Mouse (Mus musculus) forebrain, embryonic 12.5 days (tissue): ENCODE data around the gene Mcpt4. TPM values are rescaled to one million over a fixed set of nuclear protein-coding genes. Genes with fewer than 3 reads are reported as not detected.
"Not testable (repeated sequence)": the region's sequence is repeated elsewhere in the genome, so short reads cannot be mapped to it uniquely, and the experiment has no call there.

Source experiments
- ATAC-seq: fragments of 200-750 bp; cut with Nextera tagmentation; 2 replicates; pipeline ENCODE4 v1.8.0; 2017; ENCODE audit warnings: moderate TSS enrichment; ENCODE audit not compliant: low FRiP score
- H3K27ac ChIP-seq: fragments of 300-500 bp; sonication (generic); 2 replicates; pipeline ENCODE4 v1.5.1; 2016; ENCODE audit warnings: mild to moderate bottlenecking
- H3K27me3 ChIP-seq: fragments of 300-500 bp; sonication (generic); 2 replicates; pipeline ENCODE4 v1.6.1; 2016; ENCODE audit warnings: mild to moderate bottlenecking
- H3K36me3 ChIP-seq: fragments of 300-500 bp; sonication (generic); replicated peaks from 2 replicates; pipeline ENCODE4 v1.6.1; 2016; ENCODE audit warnings: mild to moderate bottlenecking
- H3K4me1 ChIP-seq: fragments of 300-500 bp; sonication (generic); 2 replicates; pipeline ENCODE4 v1.6.1; 2016
- H3K4me2 ChIP-seq: fragments of 300-500 bp; sonication (generic); 2 replicates; pipeline ENCODE4 v1.6.1; 2016; ENCODE audit warnings: mild to moderate bottlenecking, moderate library complexity
- H3K4me3 ChIP-seq: fragments of 300-500 bp; sonication (generic); replicated peaks from 2 replicates; pipeline ENCODE4 v1.5.1; 2016; ENCODE audit warnings: mild to moderate bottlenecking
- H3K9ac ChIP-seq: fragments of 300-500 bp; sonication (generic); 2 replicates; pipeline ENCODE4 v1.6.1; 2016; ENCODE audit warnings: mild to moderate bottlenecking
- H3K9me3 ChIP-seq: fragments of 300-500 bp; sonication (generic); 2 replicates; pipeline ENCODE4 v1.6.1; 2016
- WGBS: fragments of 180-500 bp; shearing (Covaris S2); methylation state at CpG from one replicate; pipeline ENCODE4 v1.1.7; 2016; 5-methylcytosine and 5-hydroxymethylcytosine counted together
- polyA plus RNA-seq: library from polyadenylated mRNA; unstranded; fragments of >200 nt; fragmentation: Nextera tagmentation; extraction: Ambion mirVana; gene quantifications from 2 replicates; pipeline ENCODE4 v1.2.1, GENCODE M21; 2016

Mcpt4 gene
- polyA plus RNA-seq, result not detected in 2 replicates

DNA sequence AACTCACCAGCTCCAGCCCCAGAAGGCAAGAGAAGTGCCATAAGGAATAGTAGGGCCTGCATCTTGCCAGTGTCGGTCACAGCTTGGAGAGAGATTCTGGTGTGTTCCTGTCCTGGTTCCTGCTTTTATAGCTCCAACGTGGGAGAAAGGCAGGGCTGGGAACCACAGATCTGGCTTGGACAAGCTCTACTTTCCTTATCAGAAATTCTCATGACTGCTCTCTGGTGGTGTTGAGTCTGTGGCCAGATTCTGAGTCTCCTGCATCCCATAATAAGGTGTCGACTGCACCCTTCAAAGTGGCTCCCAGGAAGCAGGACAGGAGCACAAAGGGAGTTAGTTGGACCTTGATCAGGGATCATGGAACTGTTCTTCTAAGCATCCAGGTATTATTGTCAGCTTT is at the start of gene Mcpt4:
TSS of gene Mcpt4 (minus strand) at position 101 of the 400 bp plus-strand sequence.
- ATAC-seq, H3K36me3 ChIP-seq, H3K4me1 ChIP-seq, H3K4me3 ChIP-seq, H3K9me3 ChIP-seq, H3K27ac ChIP-seq, H3K27me3 ChIP-seq, H3K4me2 ChIP-seq, H3K9ac ChIP-seq: not testable (repeated sequence)
- WGBS, result 75% methylated on average over 3 of the region's 3 CpGs

DNA sequence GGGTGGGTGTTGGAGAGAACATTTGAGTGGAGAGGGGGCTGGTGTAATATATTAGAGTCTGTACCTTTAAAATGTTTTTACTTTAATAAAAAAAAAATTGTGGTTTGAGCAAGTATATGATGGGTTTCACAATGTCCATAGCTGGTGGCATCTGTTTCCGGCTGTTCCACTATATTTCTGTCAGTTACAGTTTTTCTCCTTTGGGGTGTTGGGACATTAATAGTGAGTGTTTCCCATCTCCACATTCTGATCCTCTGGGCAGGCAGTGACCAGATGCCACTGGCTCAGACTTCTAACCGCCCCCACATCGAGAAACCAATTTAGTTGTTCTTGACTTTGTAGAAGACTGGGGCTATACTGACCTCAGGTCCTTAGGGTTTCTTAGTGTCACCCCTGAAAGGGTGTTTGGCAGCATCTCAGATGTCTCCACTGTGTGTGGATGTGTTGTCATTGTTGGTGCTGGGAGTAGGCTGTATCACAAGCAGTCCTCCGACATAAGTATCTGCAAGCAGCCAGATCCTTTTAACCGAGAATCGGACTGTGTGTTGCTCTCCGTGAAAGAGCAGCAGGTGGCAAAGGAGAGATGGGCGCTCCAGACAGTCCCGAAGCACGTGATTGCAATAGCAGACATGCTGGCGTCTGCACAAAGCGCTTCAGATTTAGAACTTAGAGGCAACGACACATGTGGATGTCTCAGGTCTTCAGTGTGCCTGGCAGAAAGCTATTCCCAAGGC is 43.5 kb upstream of the Mcpt4 start:
- 88% methylated on average over 13 of the region's 13 CpGs for WGBS
- no peaks in the 10 kb centered on the region for H3K4me1 ChIP-seq
- no peaks in the 10 kb centered on the region for H3K27me3 ChIP-seq
- no peaks in the 10 kb centered on the region for H3K9me3 ChIP-seq
- H3K27ac ChIP-seq, result no peak overlapping the region
- no peak overlapping the region for H3K4me2 ChIP-seq
- no peaks in the 10 kb centered on the region for H3K36me3 ChIP-seq
- no peak overlapping the region for H3K9ac ChIP-seq
- H3K4me3 ChIP-seq, result no peak overlapping the region
- ATAC-seq, result no peak

DNA sequence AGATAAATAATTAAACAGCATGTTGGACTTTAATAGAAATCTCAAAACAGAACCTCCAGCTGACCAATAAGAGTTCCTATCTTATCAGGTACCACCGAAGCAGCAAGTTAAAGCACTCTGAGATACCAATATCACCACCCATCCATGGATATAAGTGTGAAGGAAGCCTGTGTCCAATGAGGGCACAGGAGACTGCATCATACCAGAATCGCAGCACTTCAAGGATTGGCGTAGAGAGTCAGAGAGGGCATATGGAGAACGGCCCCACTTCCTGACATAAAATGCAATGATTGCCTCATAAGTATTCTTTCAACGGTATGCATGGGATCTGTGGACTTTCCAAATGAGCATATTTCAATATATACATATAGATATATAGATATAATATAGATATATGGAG is 42.9 kb upstream of the Mcpt4 start:
- Histone ChIP-seq H3K4me3 (no peak overlapping the region), H3K27me3 (no peaks in the 10 kb centered on the region), H3K36me3 (no peaks in the 10 kb centered on the region), H3K4me2 (no peak overlapping the region), H3K4me1 (no peaks in the 10 kb centered on the region), H3K9me3 (no peaks in the 10 kb centered on the region), H3K27ac (no peak overlapping the region), H3K9ac (no peak overlapping the region)
- 88% methylated on average over 5 of the region's 5 CpGs for WGBS
- ATAC-seq, result no peak

DNA sequence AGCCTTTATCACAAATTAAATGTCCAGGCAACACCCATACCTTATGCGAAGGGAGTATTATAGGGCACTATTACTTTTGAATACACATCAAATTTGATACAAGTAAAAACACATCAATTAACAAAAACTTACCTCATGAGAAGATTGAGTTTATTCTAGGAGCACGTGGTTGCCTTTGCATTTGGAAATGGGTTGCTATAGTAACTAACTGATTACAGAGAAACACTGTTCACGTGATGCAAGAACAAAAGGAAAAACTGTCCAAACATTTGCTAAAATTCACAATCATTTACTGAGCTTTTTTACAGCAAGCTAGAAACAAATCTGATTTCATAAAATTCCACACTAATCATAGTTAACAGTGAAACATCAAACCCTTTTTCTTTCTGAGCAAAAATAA is 41.3 kb upstream of the Mcpt4 start:
- Histone ChIP-seq H3K36me3 (no peaks in the 10 kb centered on the region), H3K9me3 (no peaks in the 10 kb centered on the region), H3K9ac (no peak overlapping the region), H3K4me1 (no peaks in the 10 kb centered on the region), H3K4me3 (no peak overlapping the region), H3K4me2 (no peak overlapping the region), H3K27me3 (no peaks in the 10 kb centered on the region), H3K27ac (no peak overlapping the region)
- ATAC-seq, result no peak
- 58% methylated on average over 3 of the region's 3 CpGs for WGBS

DNA sequence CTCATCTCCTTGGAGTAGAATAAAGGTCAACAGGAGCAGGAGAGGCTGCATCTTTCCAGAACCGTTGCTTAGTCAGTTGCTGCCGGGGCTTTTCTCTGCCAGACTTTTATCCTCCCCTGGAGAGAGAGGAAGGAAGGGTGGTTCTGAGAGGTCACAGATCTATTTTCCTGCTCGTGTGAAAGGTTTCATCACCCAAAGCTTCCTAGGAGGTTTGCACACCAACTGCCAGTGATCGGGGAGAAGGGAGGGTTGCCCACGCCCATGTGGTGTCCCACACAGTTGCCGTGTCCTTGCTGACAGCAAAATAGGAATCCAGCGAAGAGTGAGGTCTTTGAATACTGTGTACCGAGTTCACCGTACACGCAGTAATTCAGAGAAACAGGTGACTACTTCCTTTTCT is 40.3 kb upstream of the Mcpt4 start, which contains the start of gene Ctsg:
TSS of gene Ctsg (minus strand) at position 189 of the 400 bp plus-strand sequence.
- Histone ChIP-seq H3K4me3 (no peak within 1 kb of the TSS), H3K27ac (no peak within 1 kb of the TSS), H3K36me3 (no peaks in the 10 kb centered on the region), H3K9me3 (no peaks in the 10 kb centered on the region), H3K9ac (no peak within 1 kb of the TSS), H3K4me2 (no peak within 1 kb of the TSS), H3K4me1 (no peaks in the 10 kb centered on the region), H3K27me3 (no peaks in the 10 kb centered on the region)
- WGBS, result 79% methylated on average over 10 of the region's 10 CpGs
- no peak for ATAC-seq

DNA sequence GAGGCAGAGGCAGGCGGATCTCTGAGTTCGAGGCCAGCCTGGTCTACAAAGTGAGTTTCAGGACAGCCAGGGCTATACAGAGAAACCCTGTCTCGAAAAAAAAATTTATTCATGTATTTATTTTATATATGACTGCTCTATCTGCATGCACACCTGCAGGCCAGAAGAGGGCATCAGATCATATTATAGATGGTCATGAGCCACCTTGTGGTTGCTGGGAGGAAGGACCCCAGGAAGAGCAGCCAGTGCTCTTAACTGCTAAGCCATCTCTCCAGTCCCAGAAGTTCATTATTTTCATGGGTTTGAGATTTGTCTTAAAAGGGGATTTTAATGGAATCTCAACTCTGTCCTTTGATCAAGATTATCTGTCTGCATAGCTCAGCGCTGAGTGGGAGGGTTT is 36.8 kb upstream of the Mcpt4 start:
- ATAC-seq, result no peak
- Histone ChIP-seq H3K27me3 (no peaks in the 10 kb centered on the region), H3K9me3 (no peaks in the 10 kb centered on the region), H3K4me3 (no peak overlapping the region), H3K4me1 (no peaks in the 10 kb centered on the region), H3K36me3 (no peaks in the 10 kb centered on the region), H3K4me2 (no peak overlapping the region), H3K27ac (no peak overlapping the region), H3K9ac (no peak overlapping the region)
- WGBS, result 83% methylated on average over 4 of the region's 4 CpGs

DNA sequence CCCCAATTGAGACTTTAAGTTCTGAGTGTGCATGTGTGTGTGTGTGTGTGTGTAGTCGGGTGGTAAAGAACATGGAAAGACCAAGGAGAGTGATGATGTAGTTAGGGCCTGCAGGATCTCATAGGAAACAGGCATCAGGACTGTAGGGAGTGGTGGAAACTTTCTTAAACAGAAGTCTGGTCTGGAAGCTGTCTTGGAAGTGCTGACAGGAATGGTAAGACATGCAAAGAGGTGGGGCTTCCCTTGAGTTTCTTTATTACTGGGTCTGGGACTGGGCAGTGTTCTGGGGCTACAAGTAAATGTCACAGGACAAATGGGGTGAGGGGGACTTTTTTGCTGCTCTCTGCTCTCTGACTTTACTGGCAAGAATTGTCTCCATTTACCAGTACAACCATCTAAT is 35.5 kb upstream of the Mcpt4 start:
- Histone ChIP-seq H3K4me3 (no peak overlapping the region), H3K4me1 (no peaks in the 10 kb centered on the region), H3K4me2 (no peak overlapping the region), H3K27ac (no peak overlapping the region), H3K9ac (no peak overlapping the region), H3K9me3 (no peaks in the 10 kb centered on the region), H3K27me3 (no peaks in the 10 kb centered on the region), H3K36me3 (no peaks in the 10 kb centered on the region)
- 90% methylated on average over 1 of the region's 1 CpGs for WGBS
- no peak for ATAC-seq

DNA sequence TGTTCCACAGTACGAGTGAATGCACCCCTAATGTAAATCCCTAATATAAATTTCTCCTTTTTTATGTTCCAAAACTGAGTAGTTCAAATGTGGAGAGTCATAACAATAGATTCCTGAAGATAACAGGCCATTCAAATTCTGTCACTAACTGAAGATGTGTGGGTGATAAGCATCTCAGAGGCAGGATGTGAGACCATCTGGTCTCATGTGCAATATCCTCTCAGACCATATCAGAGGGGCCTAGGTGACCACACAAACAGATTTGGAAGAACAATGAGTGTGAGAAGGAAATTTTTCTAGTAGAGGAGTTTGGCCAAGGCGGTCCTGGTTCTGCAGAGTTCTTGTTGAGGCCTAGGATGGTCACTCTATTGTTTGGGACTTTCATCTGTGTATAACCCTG is 31.2 kb upstream of the Mcpt4 start:
- Histone ChIP-seq H3K9ac (no peak overlapping the region), H3K4me3 (no peak overlapping the region), H3K4me1 (no peaks in the 10 kb centered on the region), H3K4me2 (no peak overlapping the region), H3K27me3 (no peaks in the 10 kb centered on the region), H3K27ac (no peak overlapping the region), H3K36me3 (no peaks in the 10 kb centered on the region), H3K9me3 (no peaks in the 10 kb centered on the region)
- ATAC-seq, result no peak
- WGBS, result 79% methylated on average over 2 of the region's 2 CpGs

DNA sequence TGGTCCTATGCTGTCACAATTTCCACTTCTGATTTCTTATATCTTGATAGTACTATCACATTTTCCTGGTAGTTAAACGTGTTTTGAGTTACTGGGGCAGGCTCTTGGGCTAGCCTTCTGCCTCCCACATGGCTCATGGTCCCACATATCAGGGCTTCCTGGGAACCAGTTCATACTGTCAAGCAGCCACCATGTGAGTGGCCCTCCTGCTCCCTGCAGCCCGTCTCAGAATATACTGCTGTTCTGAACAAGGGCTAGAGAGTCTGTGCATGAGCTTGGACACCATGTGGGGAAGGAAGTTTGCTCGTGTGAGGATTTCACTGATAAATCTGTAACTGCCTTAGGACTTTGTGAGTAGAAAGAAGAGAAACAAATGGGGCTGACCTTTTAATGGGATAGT is 24.6 kb upstream of the Mcpt4 start:
- no peak for ATAC-seq
- Histone ChIP-seq H3K36me3 (no peaks in the 10 kb centered on the region), H3K27ac (no peak overlapping the region), H3K4me2 (no peak overlapping the region), H3K4me1 (no peaks in the 10 kb centered on the region), H3K27me3 (no peaks in the 10 kb centered on the region), H3K9ac (no peak overlapping the region), H3K4me3 (no peak overlapping the region), H3K9me3 (no peaks in the 10 kb centered on the region)
- 79% methylated on average over 3 of the region's 3 CpGs for WGBS

DNA sequence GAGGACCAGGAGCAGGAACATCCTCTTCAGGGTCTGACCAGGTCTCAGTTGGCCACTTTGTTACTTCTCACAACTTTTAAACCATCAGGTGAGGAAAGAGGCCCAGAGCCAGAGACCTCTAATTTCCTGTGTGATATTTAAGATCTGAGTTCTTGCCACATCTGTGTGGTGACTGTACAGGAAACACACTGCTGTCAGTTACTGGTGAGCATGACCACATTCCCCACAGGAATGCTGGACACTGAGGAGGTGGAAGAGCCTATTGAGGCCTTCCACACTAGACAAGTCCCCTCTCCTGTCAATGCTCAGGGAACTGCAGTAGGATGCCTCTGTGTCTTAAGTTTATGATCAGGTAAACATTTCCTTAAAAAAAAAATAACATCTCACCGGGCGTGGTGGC is 23.1 kb upstream of the Mcpt4 start, which contains the start of gene Mcpt8:
TSS of gene Mcpt8 (minus strand) at position 107 of the 400 bp plus-strand sequence.
- Histone ChIP-seq H3K4me1 (no peaks in the 10 kb centered on the region), H3K27me3 (no peaks in the 10 kb centered on the region), H3K9ac (no peak within 1 kb of the TSS), H3K9me3 (no peaks in the 10 kb centered on the region), H3K4me2 (no peak within 1 kb of the TSS), H3K4me3 (no peak within 1 kb of the TSS), H3K27ac (no peak within 1 kb of the TSS), H3K36me3 (no peaks in the 10 kb centered on the region)
- ATAC-seq, result no peak
- WGBS, result 95% methylated on average over 2 of the region's 2 CpGs

DNA sequence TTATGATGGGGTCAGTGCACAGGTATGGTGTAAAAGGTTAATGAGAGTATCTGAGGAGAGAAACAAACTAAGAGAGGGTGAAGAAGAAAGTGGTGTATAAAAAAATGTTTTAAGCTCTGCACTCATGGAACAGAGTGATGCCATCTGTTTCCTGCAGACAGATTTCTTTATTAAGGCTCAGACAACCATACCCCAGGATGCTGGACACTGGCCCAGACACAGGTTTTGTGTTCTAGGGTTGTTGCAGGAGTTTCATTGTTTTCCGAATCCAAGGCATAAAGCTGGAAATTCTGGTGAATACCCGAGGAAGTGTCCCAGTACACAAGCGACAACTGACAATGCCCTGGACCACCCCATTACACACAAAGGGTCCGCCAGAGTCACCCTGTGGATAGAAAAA is 19.9 kb upstream of the Mcpt4 start:
- WGBS, result 72% methylated on average over 4 of the region's 4 CpGs
- H3K36me3 ChIP-seq, result no peaks in the 10 kb centered on the region
- H3K4me3 ChIP-seq, result no peak overlapping the region
- H3K9me3 ChIP-seq, result no peaks in the 10 kb centered on the region
- H3K27me3 ChIP-seq, result no peaks in the 10 kb centered on the region
- no peak for ATAC-seq
- H3K4me1 ChIP-seq, result no peaks in the 10 kb centered on the region
- H3K4me2 ChIP-seq, result no peak overlapping the region
- H3K9ac ChIP-seq, result no peak overlapping the region
- H3K27ac ChIP-seq, result no peak overlapping the region

DNA sequence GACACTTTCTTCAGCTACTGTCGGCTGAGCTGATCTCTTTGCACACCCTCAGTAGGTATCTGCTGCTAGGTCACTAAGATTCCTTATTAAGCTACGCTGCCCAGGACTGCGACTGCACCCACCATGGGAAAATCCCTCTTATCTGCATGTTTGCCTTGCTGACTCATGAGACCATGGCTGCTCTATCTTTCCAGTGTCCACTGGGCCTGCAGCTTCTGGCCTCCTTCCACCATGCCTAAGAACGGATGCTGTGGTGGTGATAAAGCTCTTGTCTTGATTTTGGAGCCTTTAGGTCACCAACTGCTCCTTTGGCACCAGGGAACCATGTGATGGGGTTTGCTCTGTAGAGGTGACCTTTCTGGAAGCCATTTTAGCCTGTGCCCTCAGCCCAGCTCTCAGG is 4.4 kb downstream of the Mcpt4 start:
- Histone ChIP-seq H3K4me2 (no peak overlapping the region), H3K36me3 (no peaks in the 10 kb centered on the region), H3K9ac (no peak overlapping the region), H3K27ac (no peak overlapping the region), H3K9me3 (no peaks in the 10 kb centered on the region), H3K4me3 (no peak overlapping the region), H3K4me1 (no peaks in the 10 kb centered on the region), H3K27me3 (no peaks in the 10 kb centered on the region)
- WGBS, result 83% methylated on average over 4 of the region's 4 CpGs
- ATAC-seq, result no peak

DNA sequence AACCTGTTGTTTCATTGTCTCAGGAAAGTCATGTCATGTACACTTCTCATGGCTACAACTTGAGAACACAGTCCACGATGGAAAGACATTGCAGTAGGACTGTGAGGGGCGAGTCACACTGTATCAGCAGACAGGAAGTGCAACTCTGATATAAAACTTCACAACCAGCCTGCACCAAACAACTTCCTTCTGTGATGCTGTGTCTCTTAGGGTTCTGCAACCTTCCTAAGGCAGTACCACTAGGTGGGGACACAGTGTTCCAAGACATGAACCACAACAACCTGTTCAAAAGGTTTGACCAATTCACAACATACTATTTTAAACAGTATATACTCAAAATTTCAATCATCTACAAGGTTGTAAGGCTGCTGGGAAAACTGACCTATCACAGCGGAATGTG is 6.7 kb downstream of the Mcpt4 start:
- no peak overlapping the region for H3K9ac ChIP-seq
- 90% methylated on average over 3 of the region's 3 CpGs for WGBS

More for the DNA sequence above, 6.7 kb downstream of the Mcpt4 start:
- Histone ChIP-seq H3K4me2 (no peak overlapping the region), H3K9me3 (no peaks in the 10 kb centered on the region), H3K36me3 (no peaks in the 10 kb centered on the region), H3K4me3 (no peak overlapping the region), H3K4me1 (no peaks in the 10 kb centered on the region), H3K27ac (no peak overlapping the region), H3K27me3 (no peaks in the 10 kb centered on the region)
- no peak for ATAC-seq
